Mouse (Mus musculus) liver, adult 2 months (tissue): ENCODE results near the gene Shisal1.

Experiments
- CTCF ChIP-seq: fragments of 200-500 bp; IDR thresholded peaks from 2 replicates; pipeline ENCODE4 v1.5.1; 2011; ENCODE audit warnings: low read depth, low read length, control low read depth
- POLR2A ChIP-seq: fragments of 200-500 bp; IDR thresholded peaks from 2 replicates; pipeline ENCODE4 v1.6.1; 2011; ENCODE audit warnings: low read length, control low read depth; ENCODE audit not compliant: insufficient read depth; ENCODE audit errors: extremely low read depth

DNA sequence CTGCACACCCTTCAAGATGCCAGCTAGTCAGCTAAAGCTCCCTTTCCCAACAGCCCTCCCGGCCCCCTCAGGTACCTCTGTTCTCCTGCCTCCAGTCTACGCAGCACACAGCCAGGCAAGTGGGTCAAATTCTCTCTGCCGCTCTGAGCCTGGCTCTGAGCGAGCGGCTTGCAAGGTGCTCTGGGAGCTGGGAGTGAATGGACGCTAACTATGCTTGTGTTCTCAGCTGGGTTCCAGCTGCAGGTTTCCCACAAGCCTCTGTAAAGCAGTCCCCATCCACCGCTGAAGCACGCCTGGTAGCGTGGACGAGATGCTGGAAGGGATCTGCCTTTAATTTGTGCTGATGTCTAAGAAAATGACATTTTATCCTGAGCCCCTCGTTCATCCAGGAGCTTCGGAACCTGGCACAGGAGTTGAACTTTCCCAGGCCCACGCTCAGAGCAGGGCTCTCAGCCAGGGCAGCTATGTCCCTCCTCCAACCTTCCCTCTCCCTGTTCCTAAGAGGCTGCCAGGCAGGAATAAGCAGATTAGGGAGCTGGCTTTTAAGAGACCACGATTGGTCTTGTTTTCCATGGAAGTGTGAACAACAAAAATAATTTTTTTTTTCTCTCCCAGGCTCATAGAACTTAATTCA is 5.1 kb downstream of the Shisal1 start:
- TF ChIP-seq POLR2A: no peak
- TF ChIP-seq CTCF: no peak
